Mouse (Mus musculus) neural tube, embryonic 11.5 days (tissue): ENCODE results near the gene Med13l. TPM values are rescaled to one million over a fixed set of nuclear protein-coding genes. Genes with fewer than 3 reads are reported as not detected.

ENCODE experiments used
- ATAC-seq: fragments of 200-750 bp; cut with Nextera tagmentation; 2 replicates; pipeline ENCODE4 v1.8.0; 2017; ENCODE audit warnings: moderate number of reproducible peaks, mild to moderate bottlenecking, moderate TSS enrichment, moderate library complexity; ENCODE audit not compliant: insufficient read depth, low FRiP score, low TSS enrichment
- DNase-seq: peaks from one replicate; pipeline ENCODE4 v3.0.0-alpha.2; 2015; ENCODE audit warnings: low spot score
- H3K27ac ChIP-seq: fragments of 300-500 bp; sonication (generic); 2 replicates; pipeline ENCODE4 v1.5.1; 2014; ENCODE audit warnings: low read depth, mild to moderate bottlenecking, low read length
- H3K27me3 ChIP-seq: fragments of 300-500 bp; sonication (generic); 2 replicates; pipeline ENCODE4 v1.6.1; 2014; ENCODE audit warnings: mild to moderate bottlenecking, low read length, mixed read lengths; ENCODE audit not compliant: control insufficient read depth, insufficient read depth
- H3K36me3 ChIP-seq: fragments of 300-500 bp; sonication (generic); 2 replicates; pipeline ENCODE4 v1.6.1; 2014; ENCODE audit warnings: mild to moderate bottlenecking, low read length, moderate library complexity, mixed read lengths; ENCODE audit not compliant: control insufficient read depth, insufficient read depth
- H3K4me1 ChIP-seq: fragments of 300-500 bp; sonication (generic); 2 replicates; pipeline ENCODE4 v1.6.1; 2014; ENCODE audit warnings: low read length, mixed read lengths; ENCODE audit not compliant: control insufficient read depth, insufficient read depth
- H3K4me2 ChIP-seq: fragments of 300-500 bp; sonication (generic); 2 replicates; pipeline ENCODE4 v1.6.1; 2014; ENCODE audit warnings: low read depth, mild to moderate bottlenecking, moderate library complexity
- H3K4me3 ChIP-seq: fragments of 300-500 bp; sonication (generic); 2 replicates; pipeline ENCODE4 v1.5.1; 2014; ENCODE audit warnings: low read depth, low read length
- H3K9ac ChIP-seq: fragments of 300-500 bp; sonication (generic); 2 replicates; pipeline ENCODE4 v1.6.1; 2014; ENCODE audit warnings: mild to moderate bottlenecking, low read length
- H3K9me3 ChIP-seq: fragments of 300-500 bp; sonication (generic); 2 replicates; pipeline ENCODE4 v1.6.1; 2016; ENCODE audit warnings: low read length; ENCODE audit not compliant: control insufficient read depth
- WGBS: fragments of 180-500 bp; shearing (Covaris S2); extraction: QIAGEN DNeasy Blood & Tissue Kit; methylation state at CpG from one replicate; pipeline ENCODE4 v1.1.7; 2014; 5-methylcytosine and 5-hydroxymethylcytosine counted together
- polyA plus RNA-seq: library from polyadenylated mRNA; unstranded; fragments of >200 nt; fragmentation: Nextera tagmentation; extraction: Ambion mirVana; gene quantifications from 2 replicates; pipeline ENCODE4 v1.2.1, GENCODE M21; 2014

Gene Med13l
- 14.6 and 15.8 TPM in 2 replicates for polyA plus RNA-seq

GRCm38 (mm10) chr5:118560385-118561085, at the start of gene Med13l:
Med13l (plus strand) TSS chr5:118560679.
- Histone ChIP-seq H3K27ac (peak within 1 kb of the TSS; percentile 95), H3K4me3 (peak within 1 kb of the TSS; percentile 84), H3K4me1 (peaks cover 18% of the 10 kb centered on the region), H3K36me3 (no peaks in the 10 kb centered on the region), H3K9ac (peak within 1 kb of the TSS; percentile 95), H3K27me3 (no peaks in the 10 kb centered on the region), H3K9me3 (no peaks in the 10 kb centered on the region), H3K4me2 (peak within 1 kb of the TSS; percentile 74)
- under 1% methylated on average over 37 of the region's 120 CpGs for WGBS
- DNase-seq (peak; percentile 79), ATAC-seq (peak; percentile 52)

GRCm38 (mm10) chr5:118510969-118511368, 49.5 kb upstream of the Med13l start:
- no peaks in the 10 kb centered on the region for H3K36me3 ChIP-seq
- 91% methylated on average over 4 of the region's 4 CpGs for WGBS
- ATAC-seq (no peak), DNase-seq (no peak)
- H3K4me1 ChIP-seq = peaks cover 22% of the 10 kb centered on the region
- H3K27ac ChIP-seq = no peak overlapping the region
- no peak overlapping the region for H3K4me3 ChIP-seq
- H3K9me3 ChIP-seq = no peaks in the 10 kb centered on the region
- no peak overlapping the region for H3K9ac ChIP-seq
- no peak overlapping the region for H3K4me2 ChIP-seq
- 0 out of 2 replicates have a peak, but pooled peaks cover 7% of the 10 kb centered on the region for H3K27me3 ChIP-seq

- H3K4me3 ChIP-seq = no peak overlapping the region
- no peak overlapping the region for H3K27ac ChIP-seq
- H3K9me3 ChIP-seq = no peaks in the 10 kb centered on the region
- peaks cover 27% of the 10 kb centered on the region for H3K4me1 ChIP-seq
- ATAC-seq (no peak), DNase-seq (no peak)
- no peaks in the 10 kb centered on the region for H3K36me3 ChIP-seq
- no peak overlapping the region for H3K4me2 ChIP-seq
- no peak overlapping the region for H3K9ac ChIP-seq
- 47% methylated on average over 1 of the region's 1 CpGs for WGBS
- H3K27me3 ChIP-seq = 0 out of 2 replicates have a peak, but pooled peaks cover 7% of the 10 kb centered on the region
These were observed 47.5 kb upstream of the Med13l start for GRCm38 (mm10) chr5:118513005-118513404.

GRCm38 (mm10) chr5:118513629-118514526, 46.6 kb upstream of the Med13l start:
- Histone ChIP-seq H3K36me3 (no peaks in the 10 kb centered on the region), H3K27me3 (0 out of 2 replicates have a peak, but pooled peaks cover 7% of the 10 kb centered on the region), H3K4me3 (peak overlapping the region; percentile 28), H3K4me2 (peak overlapping the region; percentile 59), H3K4me1 (peaks cover 27% of the 10 kb centered on the region), H3K27ac (no peak overlapping the region), H3K9ac (peak overlapping the region; percentile 32), H3K9me3 (no peaks in the 10 kb centered on the region)
- DNase-seq = peak; percentile 44
- 5% methylated on average over 43 of the region's 43 CpGs for WGBS
- no peak for ATAC-seq

GRCm38 (mm10) chr5:118514527-118514831, 46.0 kb upstream of the Med13l start:
- H3K27me3 ChIP-seq = 0 out of 2 replicates have a peak, but pooled peaks cover 7% of the 10 kb centered on the region
- H3K4me1 ChIP-seq = peaks cover 27% of the 10 kb centered on the region
- ATAC-seq = no peak

GRCm38 (mm10) chr5:118514842-118515241, 45.6 kb upstream of the Med13l start:
- Histone ChIP-seq H3K4me1 (peaks cover 27% of the 10 kb centered on the region), H3K27ac (no peak overlapping the region), H3K4me2 (no peak overlapping the region; the same call in 1 of the 2 replicates), H3K27me3 (0 out of 2 replicates have a peak, but pooled peaks cover 7% of the 10 kb centered on the region), H3K9me3 (no peaks in the 10 kb centered on the region), H3K36me3 (no peaks in the 10 kb centered on the region), H3K4me3 (no peak overlapping the region), H3K9ac (no peak overlapping the region)
- WGBS = 48% methylated on average over 5 of the region's 5 CpGs
- DNase-seq (no peak), ATAC-seq (no peak)

More at GRCm38 (mm10) chr5:118514527-118514831, 46.0 kb upstream of the Med13l start:
- Histone ChIP-seq H3K9ac (peak overlapping the region; percentile 32), H3K4me2 (peak overlapping the region; percentile 59), H3K9me3 (no peaks in the 10 kb centered on the region), H3K36me3 (no peaks in the 10 kb centered on the region), H3K27ac (no peak overlapping the region), H3K4me3 (peak overlapping the region; percentile 28)
- WGBS = 20% methylated on average over 9 of the region's 9 CpGs
- no peak for DNase-seq

GRCm38 (mm10) chr5:118515280-118515721, 45.2 kb upstream of the Med13l start:
- no peak overlapping the region for H3K4me3 ChIP-seq
- no peak overlapping the region for H3K4me2 ChIP-seq
- H3K36me3 ChIP-seq = no peaks in the 10 kb centered on the region
- peaks cover 27% of the 10 kb centered on the region for H3K4me1 ChIP-seq
- 0 out of 2 replicates have a peak, but pooled peaks cover 7% of the 10 kb centered on the region for H3K27me3 ChIP-seq
- ATAC-seq (no peak), DNase-seq (no peak)
- 11% methylated on average over 11 of the region's 11 CpGs for WGBS
- H3K9ac ChIP-seq = no peak overlapping the region
- no peaks in the 10 kb centered on the region for H3K9me3 ChIP-seq
- no peak overlapping the region for H3K27ac ChIP-seq

- Histone ChIP-seq H3K4me1 (peaks cover 27% of the 10 kb centered on the region), H3K36me3 (no peaks in the 10 kb centered on the region), H3K4me2 (no peak overlapping the region), H3K27ac (no peak overlapping the region), H3K9ac (no peak overlapping the region), H3K4me3 (no peak overlapping the region), H3K27me3 (0 out of 2 replicates have a peak, but pooled peaks cover 7% of the 10 kb centered on the region), H3K9me3 (no peaks in the 10 kb centered on the region)
- 72% methylated on average over 6 of the region's 6 CpGs for WGBS
- DNase-seq = no peak
- ATAC-seq = no peak
These were observed 44.4 kb upstream of the Med13l start for GRCm38 (mm10) chr5:118516066-118516465.
